Mouse (Mus musculus) bone marrow macrophage, adult 2 months (primary cell): ENCODE measurements around the gene Sorcs3. TPM values are rescaled to one million over a fixed set of nuclear protein-coding genes. Genes with fewer than 3 reads are reported as not detected.

Experiments
- H3K27ac ChIP-seq: 2 replicates; pipeline ENCODE4 v1.5.1; 2012; ENCODE audit warnings: low read depth, low read length; ENCODE audit not compliant: insufficient read depth
- H3K4me1 ChIP-seq: 2 replicates; pipeline ENCODE4 v1.6.1; 2012; ENCODE audit warnings: low read length; ENCODE audit not compliant: control insufficient read depth, insufficient read depth
- H3K4me3 ChIP-seq: 2 replicates; pipeline ENCODE4 v1.5.1; 2012; ENCODE audit warnings: mild to moderate bottlenecking, low read length, moderate library complexity; ENCODE audit not compliant: insufficient read depth
- CTCF ChIP-seq: IDR thresholded peaks from 2 replicates; pipeline ENCODE4 v1.5.1; 2012; ENCODE audit warnings: low read depth, mild to moderate bottlenecking, low read length, moderate library complexity
- POLR2A ChIP-seq: IDR thresholded peaks from 2 replicates; pipeline ENCODE4 v1.6.1; 2012; ENCODE audit warnings: mild to moderate bottlenecking, low read depth, low read length, borderline replicate concordance
- polyA plus RNA-seq: library from polyadenylated mRNA; stranded (reverse); fragments of >200 nt; gene quantifications from 2 replicates; pipeline ENCODE4 v1.2.4, GENCODE M21; 2012; ENCODE audit not compliant: missing spikeins, insufficient read depth, insufficient read length

The Sorcs3 gene
- polyA plus RNA-seq, 1 experiment = not detected

- Histone ChIP-seq H3K4me1 (no peaks in the 10 kb centered on the region), H3K27ac (no peak overlapping the region), H3K4me3 (no peak overlapping the region)
- TF ChIP-seq CTCF (no peak), POLR2A (no peak)
Measured at GRCm38 (mm10) chr19:48282250-48282649, 76.4 kb downstream of the Sorcs3 start.

- Histone ChIP-seq H3K27ac (no peak overlapping the region), H3K4me3 (no peak overlapping the region), H3K4me1 (no peaks in the 10 kb centered on the region)
- no peak for TF ChIP-seq POLR2A
- no peak for TF ChIP-seq CTCF
Measured at GRCm38 (mm10) chr19:48283217-48283616, 77.4 kb downstream of the Sorcs3 start.

GRCm38 (mm10) chr19:48285602-48286225 lies 79.9 kb downstream of the Sorcs3 start:
- TF ChIP-seq POLR2A (no peak), CTCF (no peak)
- no peak overlapping the region for H3K27ac ChIP-seq
- no peaks in the 10 kb centered on the region for H3K4me1 ChIP-seq
- H3K4me3 ChIP-seq = no peak overlapping the region

- Histone ChIP-seq H3K4me1 (no peaks in the 10 kb centered on the region), H3K4me3 (no peak overlapping the region), H3K27ac (no peak overlapping the region)
- TF ChIP-seq POLR2A (no peak), CTCF (no peak)
Measured at GRCm38 (mm10) chr19:48294251-48294650, 88.4 kb downstream of the Sorcs3 start.

- Histone ChIP-seq H3K4me1 (no peaks in the 10 kb centered on the region), H3K4me3 (no peak overlapping the region), H3K27ac (no peak overlapping the region)
- TF ChIP-seq POLR2A = no peak
- no peak for TF ChIP-seq CTCF
Measured at GRCm38 (mm10) chr19:48298384-48298783, 92.6 kb downstream of the Sorcs3 start.

- TF ChIP-seq CTCF (no peak), POLR2A (no peak)
- Histone ChIP-seq H3K27ac (no peak overlapping the region), H3K4me3 (no peak overlapping the region), H3K4me1 (no peaks in the 10 kb centered on the region)
Measured at GRCm38 (mm10) chr19:48300440-48301231, 94.8 kb downstream of the Sorcs3 start.

DNA sequence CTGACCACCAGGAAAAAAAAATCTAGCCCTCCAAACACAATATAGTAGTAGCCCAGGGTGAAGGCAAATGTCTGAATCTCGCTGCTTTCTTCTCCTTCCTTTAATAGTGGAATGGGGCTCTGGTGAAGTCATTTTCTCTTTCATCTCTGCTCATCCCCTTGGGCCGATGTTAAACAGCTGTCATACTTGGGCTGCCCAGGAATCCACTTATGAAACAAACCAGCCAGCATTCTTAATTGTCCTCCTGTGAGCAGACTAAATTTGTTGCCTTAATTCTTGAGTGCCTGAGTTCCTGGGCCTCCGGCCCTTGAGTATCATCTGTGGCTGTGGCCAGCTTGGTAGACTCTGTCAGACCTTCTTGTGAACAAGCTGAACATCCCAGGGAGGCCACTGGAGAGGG lies 95.5 kb downstream of the Sorcs3 start:
- Histone ChIP-seq H3K4me3 (no peak overlapping the region), H3K4me1 (no peaks in the 10 kb centered on the region), H3K27ac (no peak overlapping the region)
- no peak for TF ChIP-seq CTCF
- TF ChIP-seq POLR2A = no peak

DNA sequence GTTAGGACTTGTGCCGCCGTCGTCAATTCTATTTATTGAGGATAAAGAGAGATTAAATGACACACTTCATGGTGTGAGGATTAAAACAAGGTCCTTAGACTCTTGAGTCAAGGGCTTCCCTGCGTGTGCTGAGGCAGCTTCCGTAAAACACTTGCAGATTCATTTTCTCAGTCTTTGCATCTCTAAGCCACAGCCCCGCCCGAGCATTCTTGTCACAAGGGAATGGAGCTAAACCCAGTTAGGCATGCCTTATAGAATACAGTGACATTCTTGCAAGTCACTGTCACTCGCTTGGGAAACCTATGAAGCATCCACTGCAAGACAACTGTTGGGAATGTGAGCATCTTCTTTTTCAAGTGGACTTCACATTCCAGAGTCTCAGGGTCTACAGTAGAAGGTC lies 102.5 kb downstream of the Sorcs3 start:
- no peaks in the 10 kb centered on the region for H3K4me1 ChIP-seq
- TF ChIP-seq POLR2A (no peak), CTCF (no peak)
- no peak overlapping the region for H3K4me3 ChIP-seq
- no peak overlapping the region for H3K27ac ChIP-seq

DNA sequence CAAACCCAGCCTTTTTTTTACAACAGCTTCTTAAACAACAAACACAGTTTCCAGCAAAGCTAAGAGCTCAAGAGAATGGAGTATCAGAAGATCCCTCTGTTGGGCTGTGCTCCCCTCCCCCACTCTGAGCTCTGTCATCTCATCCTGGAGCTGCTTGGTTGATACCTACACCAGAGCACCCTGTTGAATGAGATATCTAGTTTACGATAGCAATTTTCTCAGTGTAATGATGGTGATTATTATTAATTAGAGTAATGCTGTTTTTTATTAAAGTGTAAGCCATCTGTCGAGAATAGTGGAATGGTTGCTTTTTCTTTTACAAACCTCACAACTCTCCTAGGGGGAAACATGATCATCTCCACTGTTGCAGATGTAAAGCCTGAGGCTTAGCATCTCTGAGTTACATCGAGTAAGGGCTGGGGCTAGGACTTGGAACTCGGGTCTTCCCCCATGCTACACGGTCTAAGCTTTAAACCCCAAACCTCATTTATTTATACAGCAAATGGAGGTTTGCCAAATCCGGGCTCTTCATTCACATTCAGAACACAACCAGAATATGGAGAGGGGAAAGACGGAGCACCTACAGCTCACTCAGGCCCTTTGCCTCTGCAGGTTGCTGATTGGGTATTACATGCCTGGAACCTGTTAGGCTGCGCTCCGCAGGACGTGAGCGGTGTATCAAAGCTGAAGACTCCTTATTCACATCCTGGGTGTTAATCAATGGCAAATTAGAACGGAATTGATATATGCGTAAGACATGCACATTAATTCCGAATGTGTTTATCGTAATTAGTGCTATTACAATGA lies 103.9 kb downstream of the Sorcs3 start:
- TF ChIP-seq CTCF (no peak), POLR2A (no peak)
- no peaks in the 10 kb centered on the region for H3K4me1 ChIP-seq
- H3K4me3 ChIP-seq = no peak overlapping the region
- H3K27ac ChIP-seq = no peak overlapping the region

DNA sequence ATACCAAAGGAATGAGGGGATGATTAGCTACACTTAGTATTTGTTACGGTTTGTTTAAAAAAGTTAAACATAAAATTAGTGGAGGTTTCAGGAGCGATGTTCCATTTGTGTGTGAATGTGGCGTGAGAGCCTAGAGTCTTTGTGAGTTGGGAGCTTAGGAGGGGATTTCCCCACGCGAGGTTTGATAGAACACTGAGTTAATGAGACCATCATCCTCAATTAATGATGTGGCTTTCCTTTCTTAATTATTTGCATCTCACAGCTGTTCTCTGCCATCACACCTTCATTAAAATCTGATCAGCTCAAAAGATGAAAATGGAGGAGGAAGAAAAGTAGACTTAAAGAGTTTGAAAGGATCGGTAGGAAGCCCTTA lies 104.5 kb downstream of the Sorcs3 start:
- Histone ChIP-seq H3K4me1 (no peaks in the 10 kb centered on the region), H3K4me3 (no peak overlapping the region), H3K27ac (no peak overlapping the region)
- TF ChIP-seq CTCF (no peak), POLR2A (no peak)
